Mouse (Mus musculus): ENCODE data around the gene Rgn. TPM values are rescaled to one million over a fixed set of nuclear protein-coding genes. Genes with fewer than 3 reads are reported as not detected.
A peak's percentile ranks its signal among the peaks of the same experiment; 100 is the strongest.

The Rgn gene
- polyA plus RNA-seq (2016; fragmentation: Nextera tagmentation; extraction: Ambion mirVana): 0.14 and 0.65 TPM in 2 replicates

GRCm38 (mm10) chrX:20549532-20549931 is at the start of gene Rgn:
Rgn (plus strand) TSS chrX:20549787.
- Histone ChIP-seq H3K9ac (replicated peaks) (no peak within 1 kb of the TSS), H3K4me2 (replicated peaks) (peak within 1 kb of the TSS; percentile 50), H3K36me3 (no peaks in the 10 kb centered on the region), H3K27ac (replicated peaks) (no peak within 1 kb of the TSS), H3K4me1 (no peaks in the 10 kb centered on the region), H3K9me3 (no peaks in the 10 kb centered on the region), H3K4me3 (no peak within 1 kb of the TSS), H3K27me3 (no peaks in the 10 kb centered on the region)
- no peak for ATAC-seq (ENCODE audit: low FRiP score, low read depth)
- 73% methylated on average over 3 of the region's 3 CpGs for WGBS

GRCm38 (mm10) chrX:20520290-20520939 is 29.2 kb upstream of the Rgn start:
- Histone ChIP-seq H3K4me3 (no peak overlapping the region), H3K27me3 (no peaks in the 10 kb centered on the region), H3K9me3 (no peaks in the 10 kb centered on the region), H3K4me2 (replicated peaks) (no peak overlapping the region), H3K4me1 (no peaks in the 10 kb centered on the region), H3K9ac (replicated peaks) (no peak overlapping the region), H3K36me3 (peaks cover 9% of the 10 kb centered on the region; the same call in 1 of the 2 replicates), H3K27ac (replicated peaks) (no peak overlapping the region)
- WGBS: 82% methylated on average over 7 of the region's 7 CpGs
- ATAC-seq (ENCODE audit: low FRiP score, low read depth): no peak

DNA sequence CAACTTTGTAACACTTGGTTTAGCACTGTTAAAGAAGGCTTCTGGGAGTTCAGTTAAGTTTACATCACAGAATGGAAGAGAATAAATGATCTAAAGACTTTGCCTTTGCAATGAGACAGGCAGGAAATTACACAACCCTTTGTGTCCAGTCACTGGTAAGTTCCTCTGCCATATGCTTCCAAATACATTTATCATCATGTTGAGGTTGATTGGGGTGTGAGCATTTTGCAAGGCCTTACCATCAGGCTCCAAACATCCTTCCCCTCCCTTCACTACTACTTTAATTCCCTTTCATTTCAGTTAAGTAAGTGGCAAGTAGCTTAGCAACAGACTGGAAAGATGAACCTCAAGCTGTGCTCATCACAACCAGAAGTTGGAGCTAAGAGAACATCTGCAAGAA is 28.0 kb upstream of the Rgn start:
- Histone ChIP-seq H3K27ac (replicated peaks) (no peak overlapping the region), H3K9ac (replicated peaks) (no peak overlapping the region), H3K27me3 (no peaks in the 10 kb centered on the region), H3K4me3 (no peak overlapping the region), H3K36me3 (peaks cover 4% of the 10 kb centered on the region; the same call in 1 of the 2 replicates), H3K4me1 (no peaks in the 10 kb centered on the region), H3K4me2 (replicated peaks) (no peak overlapping the region), H3K9me3 (no peaks in the 10 kb centered on the region)
- ATAC-seq (ENCODE audit: low FRiP score, low read depth): no peak

DNA sequence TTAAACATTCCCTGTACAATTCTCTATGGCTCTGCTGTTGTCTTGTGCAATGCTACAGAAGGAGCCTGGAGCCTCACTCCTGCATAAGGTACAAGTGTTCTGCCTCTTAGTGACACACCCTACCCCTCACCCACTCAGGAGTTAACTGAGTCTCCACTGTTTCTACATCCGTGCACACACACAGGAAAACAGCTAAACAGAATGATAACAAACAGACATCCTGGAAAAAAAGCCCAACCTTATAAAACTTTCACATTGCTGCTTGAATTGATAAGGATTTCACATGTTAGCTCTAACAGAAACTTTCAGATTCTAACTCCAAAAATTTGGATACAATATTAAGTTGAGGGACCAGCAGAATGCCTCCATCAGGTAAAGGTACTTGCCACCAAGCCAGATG is 17.0 kb upstream of the Rgn start:
- WGBS: 74% methylated on average over 1 of the region's 1 CpGs

GRCm38 (mm10) chrX:20543867-20544266 is 5.7 kb upstream of the Rgn start:
- Histone ChIP-seq H3K4me1 (no peaks in the 10 kb centered on the region), H3K27ac (replicated peaks) (no peak overlapping the region), H3K36me3 (no peaks in the 10 kb centered on the region), H3K4me3 (no peak overlapping the region), H3K9me3 (no peaks in the 10 kb centered on the region), H3K27me3 (no peaks in the 10 kb centered on the region), H3K4me2 (replicated peaks) (no peak overlapping the region), H3K9ac (replicated peaks) (no peak overlapping the region)
- no peak for ATAC-seq (ENCODE audit: low FRiP score, low read depth)
- 90% methylated on average over 3 of the region's 3 CpGs for WGBS

More for the DNA sequence above, 17.0 kb upstream of the Rgn start:
- Histone ChIP-seq H3K27ac (replicated peaks) (no peak overlapping the region), H3K27me3 (no peaks in the 10 kb centered on the region), H3K4me2 (replicated peaks) (no peak overlapping the region), H3K36me3 (no peaks in the 10 kb centered on the region), H3K9ac (replicated peaks) (no peak overlapping the region), H3K9me3 (no peaks in the 10 kb centered on the region), H3K4me1 (no peaks in the 10 kb centered on the region), H3K4me3 (no peak overlapping the region)
- no peak for ATAC-seq (ENCODE audit: low FRiP score, low read depth)

DNA sequence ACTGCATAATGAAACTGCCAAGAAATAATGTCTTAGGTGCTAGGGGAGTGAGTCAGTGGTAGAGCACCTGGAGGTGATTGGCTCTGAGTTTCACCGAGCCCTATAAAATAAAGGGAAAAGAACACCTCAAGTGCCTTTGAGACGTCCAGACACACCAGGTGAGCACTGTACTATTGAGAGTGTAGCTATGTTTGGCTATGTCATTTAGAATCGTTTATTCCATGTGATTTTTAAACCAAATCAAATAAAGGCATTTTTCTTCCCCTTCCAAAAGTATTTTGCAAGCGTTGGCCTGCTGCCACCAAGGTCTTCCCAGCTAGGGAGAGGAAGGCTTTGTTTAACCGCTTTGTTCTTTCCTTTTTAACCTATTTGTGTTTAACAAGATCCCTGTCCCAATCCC is 2.0 kb upstream of the Rgn start:
- Histone ChIP-seq H3K27me3 (no peaks in the 10 kb centered on the region), H3K4me2 (replicated peaks) (peak overlapping the region; percentile 50), H3K27ac (replicated peaks) (no peak overlapping the region), H3K9me3 (no peaks in the 10 kb centered on the region), H3K9ac (replicated peaks) (no peak overlapping the region), H3K4me3 (peak overlapping the region; percentile 37; the same call in 1 of the 2 replicates), H3K4me1 (no peaks in the 10 kb centered on the region), H3K36me3 (no peaks in the 10 kb centered on the region)
- no peak for ATAC-seq (ENCODE audit: low FRiP score, low read depth)
- WGBS: 55% methylated on average over 5 of the region's 5 CpGs

GRCm38 (mm10) chrX:20548011-20548879 is 1.3 kb upstream of the Rgn start:
- Histone ChIP-seq H3K36me3 (no peaks in the 10 kb centered on the region), H3K4me2 (replicated peaks) (peak overlapping the region; percentile 50), H3K27me3 (no peaks in the 10 kb centered on the region), H3K9me3 (no peaks in the 10 kb centered on the region), H3K9ac (replicated peaks) (peak overlapping the region; percentile 43), H3K4me3 (peak overlapping the region; percentile 37), H3K4me1 (no peaks in the 10 kb centered on the region), H3K27ac (replicated peaks) (no peak overlapping the region)
- ATAC-seq (ENCODE audit: low FRiP score, low read depth): peak; percentile 65; the same call in 1 of the 2 replicates
- WGBS: 20% methylated on average over 24 of the region's 24 CpGs

DNA sequence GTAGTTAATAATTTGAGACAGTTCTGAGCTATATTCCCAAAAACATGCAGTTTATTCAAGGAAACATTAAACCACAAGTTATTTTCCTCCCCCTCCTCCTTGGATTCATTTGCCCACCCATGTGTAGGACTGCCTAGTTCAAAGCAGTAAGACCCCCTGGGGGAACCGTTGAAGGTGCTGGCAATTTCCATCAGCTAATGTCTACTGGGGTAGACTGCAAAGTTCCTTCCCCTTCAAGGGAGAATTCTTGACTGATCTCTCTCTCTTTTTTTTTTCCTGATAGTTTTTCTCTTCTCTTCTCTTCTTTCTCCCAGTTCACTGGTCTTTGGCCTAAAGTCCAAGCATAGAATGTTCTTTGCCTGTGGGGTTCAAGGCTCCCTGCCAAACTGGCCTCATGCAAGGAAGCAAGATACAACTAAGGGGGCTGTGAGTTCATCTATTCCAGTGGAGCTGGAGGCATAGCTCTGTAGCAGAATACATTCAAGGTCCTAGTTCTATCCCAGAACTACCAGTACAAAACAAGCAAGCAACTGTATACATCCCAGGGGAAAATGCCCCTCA is 627 bp upstream of the Rgn start:
- no peaks in the 10 kb centered on the region for H3K9me3 ChIP-seq
- peak overlapping the region; percentile 50; the same call in 1 of the 2 replicates for H3K4me2 ChIP-seq (replicated peaks)
- no peak overlapping the region for H3K9ac ChIP-seq (replicated peaks)
- 39% methylated on average over 1 of the region's 1 CpGs for WGBS
- no peaks in the 10 kb centered on the region for H3K27me3 ChIP-seq
- no peaks in the 10 kb centered on the region for H3K36me3 ChIP-seq
- H3K4me3 ChIP-seq: no peak overlapping the region
- H3K27ac ChIP-seq (replicated peaks): no peak overlapping the region
- H3K4me1 ChIP-seq: no peaks in the 10 kb centered on the region
- ATAC-seq (ENCODE audit: low FRiP score, low read depth): no peak

GRCm38 (mm10) chrX:20552199-20552598 is 2.6 kb downstream of the Rgn start:
- ATAC-seq (ENCODE audit: low FRiP score, low read depth): no peak
- Histone ChIP-seq H3K9ac (replicated peaks) (no peak overlapping the region), H3K27me3 (no peaks in the 10 kb centered on the region), H3K4me1 (no peaks in the 10 kb centered on the region), H3K9me3 (no peaks in the 10 kb centered on the region), H3K4me3 (no peak overlapping the region), H3K36me3 (no peaks in the 10 kb centered on the region), H3K27ac (replicated peaks) (no peak overlapping the region), H3K4me2 (replicated peaks) (no peak overlapping the region)
- WGBS: 81% methylated on average over 2 of the region's 2 CpGs

GRCm38 (mm10) chrX:20561846-20562245 is 12.3 kb downstream of the Rgn start:
- Histone ChIP-seq H3K4me2 (replicated peaks) (no peak overlapping the region), H3K27me3 (no peaks in the 10 kb centered on the region), H3K9me3 (no peaks in the 10 kb centered on the region), H3K27ac (replicated peaks) (no peak overlapping the region), H3K4me1 (no peaks in the 10 kb centered on the region), H3K4me3 (no peak overlapping the region), H3K36me3 (no peaks in the 10 kb centered on the region), H3K9ac (replicated peaks) (no peak overlapping the region)
- WGBS: 33% methylated on average over 1 of the region's 1 CpGs
- ATAC-seq (ENCODE audit: low FRiP score, low read depth): no peak

- Histone ChIP-seq H3K4me2 (replicated peaks) (no peak overlapping the region), H3K4me3 (no peak overlapping the region), H3K9ac (replicated peaks) (no peak overlapping the region), H3K36me3 (no peaks in the 10 kb centered on the region), H3K9me3 (no peaks in the 10 kb centered on the region), H3K27me3 (no peaks in the 10 kb centered on the region), H3K4me1 (no peaks in the 10 kb centered on the region), H3K27ac (replicated peaks) (no peak overlapping the region)
- no peak for ATAC-seq (ENCODE audit: low FRiP score, low read depth)
- WGBS: 79% methylated on average over 4 of the region's 4 CpGs
These were observed 14.4 kb downstream of the Rgn start for GRCm38 (mm10) chrX:20563941-20564340.

GRCm38 (mm10) chrX:20571024-20571423 is 21.4 kb downstream of the Rgn start:
- 59% methylated on average over 2 of the region's 2 CpGs for WGBS
- H3K27me3 ChIP-seq: no peaks in the 10 kb centered on the region
- no peak overlapping the region for H3K4me2 ChIP-seq (replicated peaks)
- H3K9me3 ChIP-seq: no peaks in the 10 kb centered on the region
- H3K4me3 ChIP-seq: no peak overlapping the region
- H3K36me3 ChIP-seq: no peaks in the 10 kb centered on the region
- ATAC-seq (ENCODE audit: low FRiP score, low read depth): no peak
- no peak overlapping the region for H3K9ac ChIP-seq (replicated peaks)
- no peak overlapping the region for H3K27ac ChIP-seq (replicated peaks)
- no peaks in the 10 kb centered on the region for H3K4me1 ChIP-seq
